Comparison of ENCODE assay signal across 9 mouse cellular contexts in genomic region chr1:153174801-153175200, GRCm38 (mm10). TPM values are rescaled to one million over a fixed set of nuclear protein-coding genes. Genes with fewer than 3 reads are reported as not detected.
A peak's percentile ranks its signal among the peaks of the same experiment; 100 is the strongest.
DNase-seq lines count a peak whose midpoint lies in the region; ATAC-seq lines count a peak whose summit lies in the region.
"Had no signal": no experiment of that assay in that cellular context is flagged by ENCODE, and none has a peak within 500 bp of the region (broad histone marks: within the 10 kb centered on the region; RNA-seq: fewer than 3 reads in every experiment).

No protein-coding gene starts in this region.

- no peaks in the 10 kb centered on the region for H3K9me3 ChIP-seq in intestine, embryonic 14.5 days (ENCODE audit: control insufficient read depth, low read length)
- H3K9me3 ChIP-seq in intestine, embryonic 16.5 days (ENCODE audit: control insufficient read depth, low read length) = no peaks in the 10 kb centered on the region
- H3K9me3 ChIP-seq in forebrain, embryonic 15.5 days = no peaks in the 10 kb centered on the region

- 57% methylated on average over 12 of the region's 12 CpGs for WGBS in intestine, embryonic 14.5 days
- WGBS in intestine, embryonic 16.5 days = 55% methylated on average over 12 of the region's 12 CpGs
- WGBS in forebrain, embryonic 15.5 days = 67% methylated on average over 12 of the region's 12 CpGs

- H3K4me1 ChIP-seq in intestine, embryonic 14.5 days (replicated peaks; ENCODE audit: control insufficient read depth, insufficient read depth, low read length) = peaks cover 18% of the 10 kb centered on the region
- H3K4me1 ChIP-seq in intestine, embryonic 16.5 days (ENCODE audit: control insufficient read depth, insufficient read depth, low read length) = peaks cover 17% of the 10 kb centered on the region
- no peaks in the 10 kb centered on the region for H3K4me1 ChIP-seq in forebrain, embryonic 15.5 days

- H3K36me3 ChIP-seq in intestine, embryonic 14.5 days (ENCODE audit: control insufficient read depth, insufficient read depth, low read length) = no peaks in the 10 kb centered on the region
- no peaks in the 10 kb centered on the region for H3K36me3 ChIP-seq in intestine, embryonic 16.5 days (ENCODE audit: control insufficient read depth, insufficient read depth, low read length)
- H3K36me3 ChIP-seq in forebrain, embryonic 15.5 days = no peaks in the 10 kb centered on the region

- H3K4me3 ChIP-seq in intestine, embryonic 14.5 days (ENCODE audit: low read depth, low read length) = no peak overlapping the region
- H3K4me3 ChIP-seq in intestine, embryonic 16.5 days (ENCODE audit: low read length) = no peak overlapping the region
- H3K4me3 ChIP-seq in forebrain, embryonic 15.5 days = no peak overlapping the region

- no peaks in the 10 kb centered on the region for H3K27me3 ChIP-seq in intestine, embryonic 14.5 days (replicated peaks; ENCODE audit: control insufficient read depth, insufficient read depth, low read length)
- H3K27me3 ChIP-seq in intestine, embryonic 16.5 days (replicated peaks; ENCODE audit: control insufficient read depth, insufficient read depth, low read length) = no peaks in the 10 kb centered on the region
- H3K27me3 ChIP-seq in forebrain, embryonic 15.5 days = no peaks in the 10 kb centered on the region

- no peak for DNase-seq in intestine, embryonic 14.5 days (ENCODE audit: low spot score)
- peak; percentile 75 for DNase-seq in brain, adult 2 months (ENCODE audit: low read depth, low spot score)
- peak; percentile 40 for DNase-seq in heart, adult 8-10 months (ENCODE audit: low spot score)
- DNase-seq in kidney, postnatal 36 days = peak; percentile 71 to 87
- peak; percentile 48 for DNase-seq in urinary bladder, postnatal 10 days (ENCODE audit: low spot score)
- DNase-seq in left cerebral cortex, adult 8-10 months (ENCODE audit: low spot score in 2 of 2) = no peak

- no peak overlapping the region for H3K27ac ChIP-seq in intestine, embryonic 14.5 days (ENCODE audit: low read depth)
- H3K27ac ChIP-seq in intestine, embryonic 16.5 days (ENCODE audit: low read length) = no peak overlapping the region
- H3K27ac ChIP-seq in forebrain, embryonic 15.5 days (replicated peaks) = no peak overlapping the region
- H3K27ac ChIP-seq: macrophage had no signal

- peak; percentile 50; the same call in 1 of the 2 replicates for ATAC-seq in intestine, embryonic 14.5 days (replicated peaks; ENCODE audit: low FRiP score, low TSS enrichment, low read depth)
- no peak for ATAC-seq in intestine, embryonic 16.5 days
- ATAC-seq in forebrain, embryonic 15.5 days (replicated peaks) = no peak

- H3K9ac ChIP-seq in intestine, embryonic 14.5 days (ENCODE audit: low read length) = no peak overlapping the region
- no peak overlapping the region for H3K9ac ChIP-seq in intestine, embryonic 16.5 days (ENCODE audit: low read depth, low read length)
- H3K9ac ChIP-seq in forebrain, embryonic 15.5 days (replicated peaks) = no peak overlapping the region

- no peak overlapping the region for H3K4me2 ChIP-seq in intestine, embryonic 14.5 days (ENCODE audit: low read length)
- H3K4me2 ChIP-seq in intestine, embryonic 16.5 days (ENCODE audit: low read depth, low read length) = no peak overlapping the region
- H3K4me2 ChIP-seq in forebrain, embryonic 15.5 days (replicated peaks) = no peak overlapping the region

RNA-seq across cellular contexts. Expression of gene Lamc2, which starts 11.4 kb away (rescaled TPM):
- 9.2 and 10.8 TPM in 2 replicates for polyA plus RNA-seq in intestine, embryonic 14.5 days (2014; fragmentation: Nextera tagmentation; extraction: Ambion mirVana)
- 6.0 and 6.6 TPM in 2 replicates for polyA plus RNA-seq in intestine, embryonic 16.5 days (2015; fragmentation: Nextera tagmentation; extraction: Ambion mirVana)
- total RNA-seq in heart, adult 8-10 months (2022) = 10 to 100 TPM in 2 of 4 experiments, 1 to 10 TPM in 2; 8.3 to 14.2 (median 11.6) TPM
- 10 to 100 TPM in 1 of 4 experiments, 1 to 10 TPM in 3; 8.3 to 10.1 (median 8.7) TPM for total RNA-seq in left cerebral cortex, adult 8-10 months (2022)
- polyA plus RNA-seq in forebrain, embryonic 15.5 days (2015; fragmentation: Nextera tagmentation; extraction: Ambion mirVana) = 1.2 and 1.3 TPM in 2 replicates
- polyA plus RNA-seq: macrophage had no signal

Comparison
In these comparisons a context has a peak if more than half of its experiments do, and no peak if none do; other contexts are left out.
1. DNase-seq: peak in brain, adult 2 months (single experiment), heart, adult 8-10 months (single experiment), kidney, postnatal 36 days (2 of 2) and urinary bladder, postnatal 10 days (single experiment); none in intestine, embryonic 14.5 days (single experiment) and left cerebral cortex, adult 8-10 months (0 of 2).